Mouse (Mus musculus) ES-E14 (cell line): Measurements from ENCODE around the gene Rnf144a. TPM values are rescaled to one million over a fixed set of nuclear protein-coding genes. Genes with fewer than 3 reads are reported as not detected.

Experiments
- DNase-seq: peaks from one replicate; pipeline ENCODE4 v3.0.0-alpha.2; 2013; ENCODE audit warnings: low read depth, low spot score
- H3K27ac ChIP-seq: 2 replicates; pipeline ENCODE4 v1.5.1; 2012; ENCODE audit warnings: low read depth, mild to moderate bottlenecking, low read length, moderate library complexity, mixed read lengths; ENCODE audit not compliant: poor library complexity, insufficient read depth, severe bottlenecking
- H3K36me3 ChIP-seq: 2 replicates; pipeline ENCODE4 v1.6.1; 2012; ENCODE audit warnings: mild to moderate bottlenecking, low read length, moderate library complexity, mixed read lengths; ENCODE audit not compliant: control insufficient read depth, poor library complexity, insufficient read depth, severe bottlenecking
- H3K4me1 ChIP-seq, 2 experiments: fragments of 150-350 bp in 1 of 2; sonication (generic) in 1 of 2; 2 replicates each; pipeline ENCODE4 v1.6.1; 2012; ENCODE audit warnings: low read length in 2 of 2, mild to moderate bottlenecking in 1 of 2, mixed read lengths in 1 of 2; ENCODE audit not compliant: control insufficient read depth in 2 of 2, insufficient read depth in 2 of 2, poor library complexity in 1 of 2
- H3K4me3 ChIP-seq, 2 experiments: fragments of 150-350 bp in 1 of 2; sonication (generic) in 1 of 2; 2 replicates each; pipeline ENCODE4 v1.5.1; 2012; ENCODE audit warnings: low read length in 2 of 2, low read depth in 1 of 2, mild to moderate bottlenecking in 1 of 2, mixed read lengths in 1 of 2; ENCODE audit not compliant: insufficient read depth in 1 of 2, poor library complexity in 1 of 2, severe bottlenecking in 1 of 2
- H3K9ac ChIP-seq: 2 replicates; pipeline ENCODE4 v1.6.1; 2012; ENCODE audit warnings: low read depth, mild to moderate bottlenecking, low read length, mixed read lengths; ENCODE audit not compliant: poor library complexity, insufficient read depth, severe bottlenecking
- H3K9me3 ChIP-seq: fragments of 150-350 bp; sonication (generic); 2 replicates; pipeline ENCODE4 v1.6.1; 2012; ENCODE audit warnings: low read depth, mild to moderate bottlenecking, low read length; ENCODE audit not compliant: control insufficient read depth, insufficient read depth
- CHD2 ChIP-seq: IDR thresholded peaks from 2 replicates; pipeline ENCODE4 v1.6.1; 2014; ENCODE audit warnings: mild to moderate bottlenecking, low read depth, low read length, inconsistent platforms
- HCFC1 ChIP-seq: IDR thresholded peaks from 2 replicates; pipeline ENCODE4 v1.6.1; 2012; ENCODE audit warnings: low read length, inconsistent platforms, borderline replicate concordance; ENCODE audit not compliant: insufficient read depth
- MAFK ChIP-seq: IDR thresholded peaks from 2 replicates; pipeline ENCODE4 v1.6.1; 2014; ENCODE audit warnings: mild to moderate bottlenecking, low read depth, low read length, inconsistent platforms; ENCODE audit not compliant: insufficient read depth
- ZC3H11A ChIP-seq: IDR thresholded peaks from 2 replicates; pipeline ENCODE4 v1.6.1; 2012; ENCODE audit warnings: low read depth, mild to moderate bottlenecking, inconsistent platforms, low read length, borderline replicate concordance
- ZNF384 ChIP-seq: IDR thresholded peaks from 2 replicates; pipeline ENCODE4 v1.6.1; 2012; ENCODE audit warnings: low read depth, low read length, inconsistent platforms
- in situ Hi-C, 2 experiments: fragments of 600-800 bp; cut with MboI; formaldehyde crosslinking; loops; one replicate each; pipeline ENCODE4 v1.15.1; 2025; ENCODE audit warnings: low sequenced_read_pairs in 2 of 2, inconsistent platforms in 1 of 2; ENCODE audit not compliant: unreplicated experiment in 2 of 2
- total RNA-seq: library from RNA; depleted of rRNA; stranded (reverse); fragments of 300-350 nt; gene quantifications from 2 replicates; pipeline ENCODE4 v1.2.3, GENCODE M21; 2012

The Rnf144a gene
- total RNA-seq, 1 experiment: 1.6 TPM

DNA sequence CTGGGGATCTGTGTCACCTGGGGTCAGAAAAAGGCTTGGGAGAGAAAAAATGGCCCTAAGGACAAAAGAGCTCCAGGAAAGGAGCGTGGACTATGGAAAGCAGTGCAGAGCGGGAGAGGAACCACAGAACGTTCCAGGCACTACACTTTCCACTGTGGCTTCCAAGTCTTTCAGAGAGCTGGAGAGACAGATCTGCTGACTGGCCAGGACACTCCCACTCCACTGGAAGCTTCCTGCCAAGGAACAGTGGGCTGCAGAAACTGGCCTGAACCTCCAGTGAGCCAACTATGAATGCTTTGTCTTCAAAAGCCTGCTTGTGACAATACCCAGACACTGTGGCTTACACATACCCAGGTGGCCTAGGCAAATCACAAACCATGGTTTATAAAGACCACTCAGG, 84.0 kb downstream of the Rnf144a start:
- in situ Hi-C loops: no loop called here

DNA sequence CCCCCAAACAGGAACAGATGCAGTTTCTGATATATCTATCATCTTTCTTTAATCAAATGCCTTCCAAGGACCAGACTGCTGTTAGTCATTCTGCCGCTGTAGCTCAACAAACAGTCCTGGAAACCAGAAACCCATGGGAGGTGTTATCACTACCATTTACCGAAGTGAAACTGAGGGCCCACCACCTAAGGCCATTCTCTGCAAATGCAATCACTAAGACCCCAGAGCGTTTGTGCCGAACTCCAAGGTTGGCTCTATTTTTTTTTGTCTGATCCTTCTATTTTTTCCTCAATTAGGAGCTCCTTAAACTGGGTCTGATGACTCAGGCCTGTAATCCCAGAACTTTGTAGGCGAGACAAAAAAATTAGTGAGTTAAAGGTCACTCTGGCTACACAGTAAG, 85.3 kb downstream of the Rnf144a start:
- H3K9ac ChIP-seq: no peak overlapping the region
- no peak for DNase-seq
- no peak overlapping the region for H3K27ac ChIP-seq
- TF ChIP-seq HCFC1 (no peak), ZNF384 (no peak), MAFK (no peak), ZC3H11A (no peak), CHD2 (no peak)
- no peaks in the 10 kb centered on the region for H3K9me3 ChIP-seq
- no peaks in the 10 kb centered on the region; the same call in 1 of the 2 replicates for H3K36me3 ChIP-seq
- in situ Hi-C loops: no loop called here
- H3K4me3 ChIP-seq: no peak overlapping the region
- H3K4me1 ChIP-seq: no peaks in the 10 kb centered on the region

More for the DNA sequence above, 84.0 kb downstream of the Rnf144a start:
- Histone ChIP-seq H3K9ac (no peak overlapping the region), H3K36me3 (no peaks in the 10 kb centered on the region; the same call in 1 of the 2 replicates), H3K4me3 (no peak overlapping the region), H3K9me3 (no peaks in the 10 kb centered on the region), H3K4me1 (no peaks in the 10 kb centered on the region), H3K27ac (no peak overlapping the region)
- DNase-seq: no peak
- TF ChIP-seq ZC3H11A (no peak), MAFK (no peak), CHD2 (no peak), HCFC1 (no peak), ZNF384 (no peak)

DNA sequence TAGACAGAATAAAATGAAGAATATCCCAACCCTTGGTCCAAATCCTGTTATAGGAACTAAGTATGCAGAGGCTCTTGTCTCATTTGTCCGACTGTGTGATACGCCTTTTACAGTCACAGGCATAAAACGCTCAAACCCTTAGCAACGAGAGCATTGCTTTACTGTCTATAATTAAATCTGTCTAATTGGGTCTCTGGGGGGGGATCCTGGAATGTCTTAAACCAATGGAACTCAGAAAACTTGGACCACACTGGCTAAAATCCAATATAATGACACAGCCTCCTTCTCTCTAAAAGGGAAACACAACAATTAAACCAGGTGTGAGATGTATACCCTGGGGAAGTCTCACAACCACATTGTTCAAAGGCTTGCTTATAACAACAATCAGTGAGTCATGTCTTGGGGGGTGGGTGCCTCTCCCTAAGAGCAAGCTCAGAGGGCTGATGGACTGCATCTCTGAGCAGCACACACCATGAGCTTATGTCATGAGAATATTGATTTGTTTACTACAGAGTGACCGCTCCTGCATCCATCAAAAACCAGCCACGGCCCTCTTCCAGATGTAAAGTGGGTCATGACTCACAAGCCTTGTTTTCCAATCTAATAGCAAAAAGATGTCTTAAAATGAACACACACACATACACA, 85.9 kb downstream of the Rnf144a start:
- Histone ChIP-seq H3K36me3 (no peaks in the 10 kb centered on the region; the same call in 1 of the 2 replicates), H3K9ac (no peak overlapping the region), H3K4me3 (no peak overlapping the region), H3K4me1 (no peaks in the 10 kb centered on the region), H3K9me3 (no peaks in the 10 kb centered on the region), H3K27ac (no peak overlapping the region)
- in situ Hi-C loops: no loop called here
- TF ChIP-seq CHD2: no peak
- no peak for TF ChIP-seq HCFC1
- no peak for TF ChIP-seq ZNF384
- no peak for TF ChIP-seq MAFK
- DNase-seq: no peak

DNA sequence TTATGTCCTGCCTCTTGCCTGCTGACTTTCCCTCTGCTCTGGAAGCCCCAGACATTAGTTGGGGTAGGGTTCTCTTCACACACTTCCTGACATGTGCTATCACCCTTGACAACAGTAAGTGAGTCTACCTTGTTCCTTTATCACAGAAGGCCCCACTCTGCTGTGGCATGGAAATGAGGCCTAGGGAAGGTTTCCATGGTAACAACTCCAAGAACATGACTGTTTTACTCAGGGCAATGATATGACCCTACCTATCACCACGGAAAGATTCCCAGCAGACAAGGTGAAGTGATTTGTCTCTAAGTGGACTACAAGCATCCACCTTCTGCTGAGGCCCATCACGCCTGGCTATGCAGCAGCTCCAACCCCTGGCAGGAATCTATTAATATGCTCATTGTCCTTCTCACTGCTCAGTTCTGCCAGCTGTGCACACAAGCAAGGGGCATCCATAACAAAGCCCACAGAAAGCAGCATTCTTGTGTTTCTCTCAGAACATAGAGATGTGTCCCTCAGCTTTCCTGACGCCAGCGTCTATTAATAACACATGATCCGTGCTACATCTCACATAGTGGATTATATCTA, 91.2 kb downstream of the Rnf144a start:
- in situ Hi-C loops: no loop called here
- Histone ChIP-seq H3K4me1 (no peaks in the 10 kb centered on the region), H3K9me3 (no peaks in the 10 kb centered on the region), H3K4me3 (no peak overlapping the region), H3K9ac (no peak overlapping the region), H3K27ac (no peak overlapping the region), H3K36me3 (no peaks in the 10 kb centered on the region; the same call in 1 of the 2 replicates)
- DNase-seq: no peak
- TF ChIP-seq CHD2 (no peak), HCFC1 (no peak), ZC3H11A (no peak), ZNF384 (no peak), MAFK (no peak)
